Mouse (Mus musculus): Measurements from ENCODE around the gene Fbxl17.

The Fbxl17 gene

GRCm38 (mm10) chr17:63168019-63168788 lies 331.6 kb downstream of the Fbxl17 start:
- no peak for DNase-seq (ENCODE audit: low read depth, low spot score)

GRCm38 (mm10) chr17:63167248-63167647 lies 332.6 kb downstream of the Fbxl17 start:
- no peak for DNase-seq (ENCODE audit: low read depth, low spot score)

- no peak for DNase-seq (ENCODE audit: low read depth, low spot score)
These were observed 333.1 kb downstream of the Fbxl17 start for GRCm38 (mm10) chr17:63166692-63167091.

GRCm38 (mm10) chr17:63165847-63166246 lies 334.0 kb downstream of the Fbxl17 start:
- DNase-seq (ENCODE audit: low read depth, low spot score): no peak

- no peak for DNase-seq (ENCODE audit: low read depth, low spot score)
These were observed 335.5 kb downstream of the Fbxl17 start for GRCm38 (mm10) chr17:63164289-63164688.

GRCm38 (mm10) chr17:63161953-63162352 lies 337.9 kb downstream of the Fbxl17 start:
- no peak for DNase-seq (ENCODE audit: low read depth, low spot score)

- no peak for DNase-seq (ENCODE audit: low read depth, low spot score)
These were observed 340.6 kb downstream of the Fbxl17 start for GRCm38 (mm10) chr17:63159196-63159595.

- peak; percentile 25 for DNase-seq (ENCODE audit: low read depth, low spot score)
These were observed 341.4 kb downstream of the Fbxl17 start for GRCm38 (mm10) chr17:63158436-63158835.

GRCm38 (mm10) chr17:63157906-63158305 lies 341.9 kb downstream of the Fbxl17 start:
- DNase-seq (ENCODE audit: low read depth, low spot score): peak; percentile 74

- no peak for DNase-seq (ENCODE audit: low read depth, low spot score)
These were observed 342.8 kb downstream of the Fbxl17 start for GRCm38 (mm10) chr17:63157019-63157418.

GRCm38 (mm10) chr17:63146514-63146913 lies 353.3 kb downstream of the Fbxl17 start:
- DNase-seq (ENCODE audit: low read depth, low spot score): peak; percentile 27

- DNase-seq (ENCODE audit: low read depth, low spot score): peak; percentile 55
These were observed 353.9 kb downstream of the Fbxl17 start for GRCm38 (mm10) chr17:63145751-63146491.

- peak; percentile 64 for DNase-seq (ENCODE audit: low read depth, low spot score)
These were observed 354.5 kb downstream of the Fbxl17 start for GRCm38 (mm10) chr17:63145311-63145741.

GRCm38 (mm10) chr17:63143825-63144224 lies 356.0 kb downstream of the Fbxl17 start:
- DNase-seq (ENCODE audit: low read depth, low spot score): no peak

GRCm38 (mm10) chr17:63134805-63135204 lies 365.0 kb downstream of the Fbxl17 start:
- DNase-seq (ENCODE audit: low read depth, low spot score): no peak

- no peak for DNase-seq (ENCODE audit: low read depth, low spot score)
These were observed 377.4 kb downstream of the Fbxl17 start for GRCm38 (mm10) chr17:63122427-63122826.

- no peak for DNase-seq (ENCODE audit: low read depth, low spot score)
These were observed 380.1 kb downstream of the Fbxl17 start for GRCm38 (mm10) chr17:63119701-63120100.

- no peak for DNase-seq (ENCODE audit: low read depth, low spot score)
These were observed 380.7 kb downstream of the Fbxl17 start for GRCm38 (mm10) chr17:63119077-63119476.

- no peak for DNase-seq (ENCODE audit: low read depth, low spot score)
These were observed 382.7 kb downstream of the Fbxl17 start for GRCm38 (mm10) chr17:63117130-63117529.

GRCm38 (mm10) chr17:63114399-63115085 lies 385.3 kb downstream of the Fbxl17 start:
- DNase-seq (ENCODE audit: low read depth, low spot score): no peak

GRCm38 (mm10) chr17:63112826-63113225 lies 387.0 kb downstream of the Fbxl17 start:
- no peak for DNase-seq (ENCODE audit: low read depth, low spot score)

- peak; percentile 41 for DNase-seq (ENCODE audit: low read depth, low spot score)
These were observed 388.8 kb downstream of the Fbxl17 start for GRCm38 (mm10) chr17:63110994-63111393.
